Mouse (Mus musculus) myocyte (in vitro differentiated cells): ENCODE measurements around the gene Nr2e1.

Source experiments
- CEBPB ChIP-seq: IDR thresholded peaks from 2 replicates; pipeline ENCODE4 v1.6.1; 2011; ENCODE audit warnings: mild to moderate bottlenecking, moderate library complexity; ENCODE audit not compliant: poor library complexity, insufficient read depth, severe bottlenecking
- E2F4 ChIP-seq: IDR thresholded peaks from one replicate; pipeline ENCODE4 v1.6.1; 2011; ENCODE audit warnings: mild to moderate bottlenecking, control low read depth, moderate library complexity; ENCODE audit not compliant: insufficient read depth
- MAX ChIP-seq: IDR thresholded peaks from one replicate; pipeline ENCODE4 v1.6.1; 2011; ENCODE audit warnings: low read depth, mild to moderate bottlenecking, control low read depth
- MYOD1 ChIP-seq, 3 experiments: IDR thresholded peaks; one replicate each; pipeline ENCODE4 v1.6.1; 2011; ENCODE audit warnings: control low read depth in 2 of 3, low read depth in 2 of 3, mild to moderate bottlenecking in 2 of 3, moderate library complexity in 1 of 3; ENCODE audit not compliant: insufficient read length in 2 of 3, control insufficient read depth in 1 of 3
- MYOG ChIP-seq, 3 experiments: IDR thresholded peaks; one replicate each; pipeline ENCODE4 v1.6.1; 2011; ENCODE audit warnings: control low read depth in 2 of 3, low read depth in 2 of 3, mild to moderate bottlenecking in 2 of 3; ENCODE audit not compliant: insufficient read length in 2 of 3, control insufficient read depth in 1 of 3, insufficient read depth in 1 of 3
- POLR2A ChIP-seq: IDR thresholded peaks from one replicate; pipeline ENCODE4 v1.6.1; 2011; ENCODE audit warnings: low read depth, mild to moderate bottlenecking, control low read depth, moderate library complexity; ENCODE audit not compliant: insufficient read length
- POLR2AphosphoS2 ChIP-seq: IDR thresholded peaks from one replicate; pipeline ENCODE4 v1.6.1; 2011; ENCODE audit warnings: low read depth, control low read depth; ENCODE audit not compliant: insufficient read length
- REST ChIP-seq: IDR thresholded peaks from one replicate; pipeline ENCODE4 v1.6.1; 2011; ENCODE audit warnings: mild to moderate bottlenecking, control low read depth, moderate library complexity; ENCODE audit not compliant: insufficient read depth, insufficient read length
- SRF ChIP-seq: IDR thresholded peaks from one replicate; pipeline ENCODE4 v1.6.1; 2011; ENCODE audit warnings: low read depth; ENCODE audit not compliant: control insufficient read depth, insufficient read length
- TCF12 ChIP-seq: IDR thresholded peaks from one replicate; pipeline ENCODE4 v1.6.1; 2011; ENCODE audit warnings: mild to moderate bottlenecking, control low read depth; ENCODE audit not compliant: poor library complexity, insufficient read depth, severe bottlenecking
- TCF3 ChIP-seq: IDR thresholded peaks from one replicate; pipeline ENCODE4 v1.6.1; 2011; ENCODE audit warnings: low read depth, control low read depth; ENCODE audit not compliant: insufficient read length
- USF1 ChIP-seq: IDR thresholded peaks from one replicate; pipeline ENCODE4 v1.6.1; 2011; ENCODE audit warnings: low read depth, mild to moderate bottlenecking, control low read depth, moderate library complexity

- TF ChIP-seq POLR2AphosphoS2, result no peak
- no peak for TF ChIP-seq MAX
- no peak for TF ChIP-seq POLR2A
- TF ChIP-seq USF1, result no peak
- no peak for TF ChIP-seq CEBPB
- no peak for TF ChIP-seq TCF12
- no peak for TF ChIP-seq MYOD1 (IDR thresholded peaks at IDR 0.05; ENCODE audit: control insufficient read depth in 1 of 3, insufficient read length in 2 of 3, low read depth in 2 of 3)
- no peak for TF ChIP-seq E2F4
- no peak for TF ChIP-seq REST
- no peak for TF ChIP-seq MYOG (IDR thresholded peaks at IDR 0.05; ENCODE audit: control insufficient read depth in 1 of 3, insufficient read depth in 1 of 3, insufficient read length in 2 of 3, low read depth in 2 of 3)
- TF ChIP-seq SRF, result no peak
- no peak for TF ChIP-seq TCF3
These were observed 4.7 kb upstream of the Nr2e1 start for GRCm38 (mm10) chr10:42587961-42588750.
